Mouse (Mus musculus) CH12.LX (cell line): ENCODE measurements around the gene Tspo2.

Experiments
- HCFC1 ChIP-seq: IDR thresholded peaks from 2 replicates; pipeline ENCODE4 v1.6.1; 2012; ENCODE audit warnings: low read depth, mild to moderate bottlenecking, inconsistent platforms, low read length, improper control_type of control experiment
- PAX5 ChIP-seq: IDR thresholded peaks from 2 replicates; pipeline ENCODE4 v1.6.1; 2012; ENCODE audit warnings: low read length, inconsistent platforms, mixed read lengths

- TF ChIP-seq PAX5 = no peak
- TF ChIP-seq HCFC1 = no peak
Measured at GRCm38 (mm10) chr17:48493582-48493981, 42.3 kb upstream of the Tspo2 start.
